Mouse (Mus musculus): ENCODE measurements at regions not wholly inside any gene's neighbourhood (a gene's known extent, or its start where the extent isn't known, plus 50 kb on each side); places are given as distances from the start of the nearest gene placed in this dataset.

DNA sequence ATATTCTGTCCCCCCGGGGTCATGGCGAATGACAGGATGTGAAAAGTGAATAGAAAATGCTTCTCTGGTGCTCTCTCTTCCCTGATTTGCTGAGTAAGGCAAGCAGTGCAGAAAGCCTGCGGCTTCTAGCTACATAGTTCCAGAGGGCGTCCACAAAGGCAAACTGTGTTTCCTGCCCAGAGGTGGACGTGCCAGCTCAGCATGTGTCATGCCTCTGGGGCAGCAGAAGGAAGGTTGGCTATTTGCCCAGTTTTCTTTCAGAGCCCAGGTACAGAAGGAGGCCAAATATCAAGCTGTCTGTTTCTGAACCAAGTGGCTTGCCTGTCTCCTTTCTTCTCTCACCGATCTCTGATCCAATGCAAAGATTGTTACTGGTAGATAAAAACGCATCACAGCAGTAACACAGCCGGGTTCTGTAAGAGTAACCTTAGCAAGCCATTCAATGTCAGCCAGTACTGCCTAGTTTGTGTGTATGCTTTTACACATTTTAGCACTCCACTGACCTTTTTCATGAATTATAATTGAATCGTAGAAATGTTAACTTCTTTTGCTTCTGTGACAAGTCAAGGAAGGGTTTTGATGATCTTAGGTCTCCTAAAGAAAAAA, 223.3 kb upstream of the Impg1 start:
- DNase-seq (ENCODE audit: low spot score), result no peak

DNA sequence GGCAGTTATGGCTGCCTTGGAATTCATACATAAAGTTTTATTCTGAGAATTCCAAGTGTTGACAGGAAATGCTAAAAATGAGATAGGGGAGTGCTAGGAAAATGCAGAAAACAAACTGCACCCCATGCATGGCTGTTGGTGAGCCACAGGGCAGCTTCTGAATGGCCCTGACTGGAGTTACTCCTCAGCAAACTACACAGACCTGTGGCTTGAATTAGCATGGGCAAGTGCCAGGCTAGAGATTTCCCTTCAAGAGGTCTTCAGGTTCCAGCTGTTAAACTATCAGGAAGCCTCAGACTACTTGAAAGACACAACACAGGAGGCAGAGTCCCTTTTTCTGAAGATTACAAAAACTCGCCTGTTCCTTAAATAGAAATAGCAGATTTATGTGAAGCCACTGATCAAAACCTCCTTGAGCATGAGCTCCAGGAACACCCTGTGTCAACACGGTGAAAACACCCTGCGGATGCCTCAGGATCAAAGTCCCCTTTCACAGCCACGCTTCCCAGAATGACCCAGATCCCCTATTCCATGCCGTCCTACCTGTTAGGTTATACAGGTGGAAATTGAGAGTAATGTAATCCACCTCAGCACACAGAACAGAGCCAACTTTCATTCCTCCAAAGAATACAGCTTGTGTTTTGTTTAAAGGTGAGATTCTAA, 217.9 kb upstream of the Impg1 start:
- no peak for DNase-seq (ENCODE audit: low spot score)

GRCm38 (mm10) chr9:80681709-80682108, 216.4 kb upstream of the Impg1 start:
- no peak for DNase-seq (ENCODE audit: low spot score)

GRCm38 (mm10) chr9:80671483-80671882, 206.2 kb upstream of the Impg1 start:
- no peak for DNase-seq (ENCODE audit: low spot score)

GRCm38 (mm10) chr9:80668575-80669248, 203.4 kb upstream of the Impg1 start:
- DNase-seq (ENCODE audit: low spot score), result no peak

DNA sequence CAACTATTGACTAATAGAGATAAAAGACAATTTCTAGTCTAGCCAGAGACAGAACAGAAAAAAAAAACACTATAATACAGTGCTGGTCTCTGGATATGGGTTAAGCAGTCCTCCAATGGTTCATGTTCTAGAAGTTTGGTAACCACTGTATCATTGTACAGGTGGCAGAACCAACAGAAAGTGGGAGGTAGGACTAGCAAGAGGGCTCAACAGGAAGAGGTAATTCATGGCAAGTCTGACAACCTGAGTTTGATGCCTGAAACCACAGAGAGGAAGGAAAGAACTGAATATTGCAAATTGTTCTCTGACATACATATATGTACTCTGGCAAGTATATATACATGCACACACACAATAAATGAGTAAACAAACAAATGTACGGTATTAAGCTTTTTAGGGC, 193.5 kb upstream of the Impg1 start:
- DNase-seq (ENCODE audit: low spot score), result no peak

GRCm38 (mm10) chr9:80615114-80615513, 149.8 kb upstream of the Impg1 start:
- no peak for DNase-seq (ENCODE audit: low spot score)

GRCm38 (mm10) chr9:80600019-80600418, 134.7 kb upstream of the Impg1 start:
- DNase-seq (ENCODE audit: low spot score), result no peak

DNA sequence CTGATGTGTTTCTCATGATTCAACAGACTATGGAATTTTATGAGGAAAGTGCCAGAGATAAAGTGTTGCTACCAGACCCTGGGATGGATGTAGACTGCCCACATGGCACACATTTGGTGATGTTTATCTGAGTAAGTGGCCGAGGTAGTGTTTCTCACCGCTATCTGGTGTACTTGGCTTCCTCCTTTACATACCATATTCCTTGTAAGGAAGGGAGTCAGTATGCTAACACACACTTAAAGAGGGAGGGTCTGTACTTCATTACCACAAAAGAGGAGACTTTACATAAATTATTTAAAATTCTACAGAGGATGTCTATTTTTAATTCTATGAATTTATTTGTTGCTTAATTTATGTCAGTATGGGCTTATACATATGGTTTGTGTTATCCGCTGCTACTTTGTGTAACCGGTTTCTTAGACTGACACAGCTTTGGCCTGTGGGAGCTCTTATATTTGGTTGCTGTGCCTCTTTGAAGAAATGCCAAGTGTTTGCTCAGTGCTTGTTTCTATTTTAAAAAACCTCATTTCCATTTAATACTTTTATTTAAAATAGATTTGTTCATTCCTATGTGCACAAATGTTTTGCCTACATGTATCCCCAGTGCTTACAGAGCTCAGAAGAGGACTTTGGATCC, 100.2 kb upstream of the Impg1 start:
- no peak for DNase-seq (ENCODE audit: low spot score)

DNA sequence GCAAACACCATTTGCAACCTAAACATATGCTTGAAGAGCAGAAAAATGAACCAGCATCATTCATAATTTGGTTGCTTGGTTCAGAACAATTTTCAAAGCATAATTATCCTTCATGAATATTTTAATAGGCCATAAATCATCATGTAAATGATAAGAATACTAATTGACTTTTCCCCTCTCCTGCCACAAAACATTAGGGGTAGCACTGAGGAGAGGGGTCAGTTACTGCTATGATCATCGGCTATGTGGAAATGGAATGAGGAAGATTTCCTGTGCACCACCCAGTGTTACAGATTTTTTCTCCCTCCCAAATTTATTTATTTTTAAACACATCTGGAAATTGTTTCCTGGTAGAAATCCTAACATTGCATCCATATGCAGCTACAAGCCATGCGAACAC, 98.4 kb upstream of the Impg1 start:
- DNase-seq (ENCODE audit: low spot score), result no peak

- no peak for DNase-seq (ENCODE audit: low spot score)
Observed at GRCm38 (mm10) chr9:80555531-80556067, 90.3 kb upstream of the Impg1 start.
